Mouse (Mus musculus) testis, postnatal 10 days (tissue): ENCODE data around the gene Lpo.
A peak's percentile ranks its signal among the peaks of the same experiment; 100 is the strongest.

Experiments
- DNase-seq: peaks from one replicate; pipeline ENCODE4 v3.0.0; 2021; ENCODE audit warnings: low spot score

Gene Lpo

DNA sequence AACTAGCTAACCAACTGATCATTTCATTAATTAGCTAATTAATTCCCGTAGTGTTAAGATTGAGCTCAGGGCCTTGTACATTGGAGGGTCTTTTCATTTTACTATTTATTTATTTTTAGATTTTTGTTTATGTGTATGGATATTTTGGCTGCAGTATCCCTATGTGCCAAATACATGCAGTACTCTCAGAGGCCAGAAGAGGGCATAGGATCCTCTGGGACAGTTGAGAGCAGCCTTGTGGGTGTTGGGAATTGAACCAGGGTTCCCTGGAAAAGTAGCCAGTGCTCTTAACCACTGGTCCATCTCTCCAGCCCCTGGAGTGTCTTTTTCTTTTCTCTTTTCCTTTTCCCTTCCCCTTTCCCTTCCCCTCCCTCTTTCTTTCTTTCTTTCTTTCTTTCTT lies 22.6 kb downstream of the Lpo start:
- DNase-seq, result no peak

DNA sequence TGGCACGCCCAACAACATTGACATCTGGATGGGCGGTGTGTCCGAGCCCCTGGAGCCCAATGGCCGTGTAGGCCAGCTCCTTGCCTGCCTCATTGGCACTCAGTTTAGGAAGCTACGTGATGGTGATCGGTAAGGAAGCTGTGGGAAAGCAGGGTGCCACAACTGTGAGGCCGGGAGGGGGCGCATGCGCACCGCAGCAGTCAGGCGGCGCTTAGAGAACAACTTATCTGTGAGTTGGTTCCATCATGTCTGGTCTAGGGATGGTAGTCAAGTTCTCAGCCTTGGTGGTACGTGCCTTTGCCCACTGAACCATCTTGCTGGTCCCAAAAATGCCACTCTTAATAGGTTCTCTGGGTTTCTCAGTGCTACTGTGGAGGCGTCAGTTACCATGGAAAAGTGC lies 25.5 kb downstream of the Lpo start:
- no peak for DNase-seq

DNA sequence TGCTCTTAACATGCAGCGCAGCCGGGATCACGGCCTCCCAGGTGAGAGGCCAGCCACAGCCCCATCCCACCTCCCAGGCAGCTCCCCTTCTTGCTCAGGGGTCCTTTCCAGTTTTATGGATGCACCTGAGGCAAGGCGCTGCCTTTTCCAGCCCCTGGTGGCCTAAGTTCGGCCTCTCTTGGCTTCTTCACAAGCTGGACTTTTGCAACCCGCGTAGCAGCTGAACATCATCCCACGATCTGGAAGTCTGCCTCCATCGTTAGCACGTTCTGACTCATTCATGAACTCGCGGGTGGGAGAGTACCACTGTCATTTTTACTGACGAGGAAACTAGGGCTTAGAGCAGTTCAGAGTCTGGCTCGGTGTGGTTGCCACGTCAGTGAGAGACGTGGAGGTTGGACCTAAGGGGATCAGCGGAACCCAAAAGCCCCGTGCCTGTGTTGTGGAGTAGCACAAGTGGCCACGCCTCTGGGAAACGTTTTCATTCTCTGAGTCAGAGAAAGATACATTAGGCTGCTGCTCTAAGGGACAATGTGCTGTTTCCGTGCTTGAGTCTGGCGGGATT lies 26.3 kb downstream of the Lpo start:
- no peak for DNase-seq

DNA sequence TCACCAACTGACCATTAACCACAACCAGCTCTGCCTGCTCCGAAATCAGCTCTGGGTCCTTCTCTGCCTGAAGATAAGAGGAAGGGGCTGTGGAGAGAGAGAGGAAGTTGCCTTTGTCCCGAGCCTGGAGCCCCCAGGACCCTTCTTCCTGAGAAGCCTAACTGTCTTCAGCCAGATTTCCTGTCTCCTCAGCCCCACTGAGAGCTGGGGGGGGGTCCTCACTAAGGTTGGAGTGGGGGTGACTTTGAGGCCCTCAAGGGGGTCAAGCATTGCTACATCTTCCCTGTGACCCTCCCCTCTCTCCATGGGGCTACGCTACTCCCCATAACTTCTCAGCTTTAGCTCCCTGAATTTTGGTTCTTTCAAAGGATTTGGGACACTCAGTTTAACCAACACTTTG lies 34.6 kb downstream of the Lpo start, which contains the start of gene Mpo:
Mpo (plus strand) TSS at position 122 of the 400 bp plus-strand sequence.
- no peak for DNase-seq

DNA sequence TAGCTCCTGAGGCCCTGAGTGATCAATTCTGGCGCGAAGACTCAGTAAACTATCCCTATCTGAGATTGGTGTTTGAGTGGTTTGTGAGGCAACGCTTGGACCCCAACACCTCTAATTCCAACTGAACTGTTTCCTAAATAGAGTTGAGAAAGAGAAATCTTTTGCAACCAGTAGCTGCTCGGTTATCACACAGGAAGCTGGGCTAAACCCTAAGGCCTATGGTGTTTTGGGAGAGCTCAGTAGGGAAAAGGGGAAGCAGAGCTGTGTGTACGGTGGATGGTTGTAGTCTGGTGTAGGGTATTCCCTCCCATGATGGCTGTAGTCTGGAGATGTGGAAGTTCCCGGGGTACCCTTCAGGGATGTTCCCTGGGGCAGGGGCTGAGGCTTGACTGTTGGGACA lies 38.0 kb downstream of the Lpo start:
- no peak for DNase-seq

DNA sequence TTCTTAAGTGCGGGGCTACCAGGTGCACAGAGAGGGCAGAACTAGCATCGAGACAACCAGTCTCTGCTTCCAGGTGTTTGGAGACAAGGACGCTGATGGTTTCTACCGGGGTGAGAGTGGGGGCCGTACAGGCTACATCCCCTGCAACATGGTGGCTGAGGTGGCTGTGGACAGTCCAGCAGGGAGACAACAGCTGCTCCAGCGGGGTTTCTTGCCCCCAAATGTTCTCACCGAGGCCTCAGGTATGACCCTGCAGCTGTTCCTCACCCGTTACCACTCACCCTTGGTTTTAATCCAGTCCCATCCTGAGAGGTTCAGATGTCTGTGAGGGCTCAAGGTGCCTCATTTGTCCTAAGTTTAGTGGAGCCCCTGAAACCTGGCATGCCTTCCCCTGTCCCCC lies 48.0 kb downstream of the Lpo start:
- DNase-seq, result no peak

DNA sequence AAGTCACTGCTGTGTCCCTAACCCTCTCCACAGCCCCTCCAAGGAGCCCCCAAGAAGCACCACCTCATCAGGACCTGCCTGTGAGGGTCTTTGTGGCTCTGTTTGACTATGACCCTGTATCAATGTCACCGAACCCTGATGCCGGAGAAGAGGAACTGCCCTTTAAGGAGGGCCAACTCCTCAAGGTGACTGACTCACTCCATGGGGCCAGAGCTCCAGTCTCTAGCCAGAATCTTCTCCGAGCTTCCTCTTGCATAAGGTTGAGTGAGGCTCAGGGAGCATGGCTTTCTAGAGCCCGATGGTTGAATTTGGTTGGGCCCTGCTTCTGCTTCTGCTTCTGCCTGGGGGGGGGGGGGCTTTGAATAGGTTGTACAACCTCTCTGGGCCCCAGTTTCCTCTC lies 48.7 kb downstream of the Lpo start:
- no peak for DNase-seq

DNA sequence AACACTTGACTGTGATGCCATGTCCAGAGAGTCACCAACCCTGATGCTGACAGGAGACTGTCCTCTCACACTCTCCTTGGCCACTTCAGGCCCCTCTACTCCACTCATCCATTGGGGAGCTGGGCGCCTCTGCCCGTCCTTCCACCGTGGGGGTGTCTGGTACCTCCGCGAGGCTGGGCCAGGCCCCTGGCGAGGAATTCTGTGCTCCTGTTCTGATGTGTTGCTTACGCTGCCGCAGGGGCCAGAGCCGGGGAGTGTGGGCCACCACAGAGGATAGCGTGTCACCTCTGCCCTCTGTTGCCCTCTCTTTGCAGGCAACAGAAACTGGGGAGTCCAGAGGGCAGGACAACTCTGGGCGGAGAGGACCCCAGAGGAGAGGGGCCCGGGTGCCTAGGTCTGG lies 49.2 kb downstream of the Lpo start:
- no peak for DNase-seq

DNA sequence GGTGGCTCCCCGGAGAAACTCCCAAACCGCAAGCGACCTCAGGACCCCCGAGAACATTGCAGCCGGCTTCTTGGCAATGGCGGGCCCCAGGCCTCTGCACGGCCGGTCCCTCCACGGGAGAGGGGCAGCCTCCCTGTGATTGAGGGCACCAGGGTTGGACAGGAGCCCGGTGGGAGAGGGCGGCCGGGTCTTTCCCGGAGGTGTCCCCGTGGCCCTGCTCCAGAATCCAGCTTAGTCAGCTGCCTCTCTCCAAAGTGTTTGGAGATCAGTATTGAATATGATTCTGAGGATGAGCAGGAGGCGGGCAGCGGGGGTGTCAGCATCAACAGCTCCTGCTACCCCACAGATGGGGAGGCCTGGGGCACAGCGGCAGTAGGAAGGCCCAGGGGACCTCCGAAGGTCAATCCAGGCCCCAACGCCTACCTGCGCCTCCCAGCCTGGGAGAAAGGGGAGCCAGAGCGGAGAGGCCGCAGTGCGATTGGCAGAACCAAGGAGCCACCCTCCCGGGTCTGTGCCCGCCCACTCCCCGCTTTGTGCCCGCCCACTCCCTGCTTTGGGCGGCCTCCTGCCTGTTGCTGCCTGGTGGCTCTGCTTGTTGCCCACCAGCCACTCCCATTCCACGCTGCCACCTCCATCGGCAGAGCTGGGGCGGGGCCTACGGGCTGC lies 49.9 kb downstream of the Lpo start:
- DNase-seq, result peak; percentile 78

DNA sequence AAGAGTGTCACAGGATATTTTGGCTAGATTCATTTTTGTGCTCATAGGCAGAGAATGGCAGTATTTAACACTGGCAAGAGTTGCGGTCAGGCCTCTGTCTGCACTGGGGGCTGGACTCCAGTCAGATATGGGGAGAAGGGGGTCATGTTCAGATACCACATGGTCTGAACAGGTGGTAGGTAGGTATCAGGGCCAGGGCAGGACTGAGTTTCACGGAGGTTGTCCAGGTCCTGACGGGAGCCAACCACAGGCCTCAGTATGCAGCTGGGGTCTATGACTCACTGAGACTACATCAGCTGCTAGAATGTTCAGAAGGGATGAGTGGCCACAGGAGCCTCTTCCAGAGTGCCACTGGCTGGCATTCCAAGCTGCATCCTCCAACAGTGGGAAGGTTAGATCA lies 55.7 kb downstream of the Lpo start:
- DNase-seq, result no peak

DNA sequence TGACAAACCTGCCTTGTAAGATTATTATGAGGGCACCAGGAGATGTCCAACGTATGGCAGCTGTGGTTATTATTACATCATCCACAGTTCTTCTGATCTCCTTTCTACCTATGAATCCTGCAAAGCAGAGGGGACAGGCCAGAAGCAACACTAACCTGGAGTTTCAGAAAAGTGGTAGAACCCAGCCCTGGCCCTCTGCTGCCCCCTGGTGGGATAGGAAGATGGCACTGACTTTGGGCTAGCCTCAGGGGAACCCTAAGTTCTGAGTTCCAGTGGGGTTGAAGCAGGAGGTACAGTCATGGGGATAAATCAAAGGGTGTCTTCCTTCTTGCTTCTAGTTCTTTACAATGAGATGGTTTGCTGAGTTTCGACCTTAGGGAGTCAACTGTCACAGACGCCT lies 57.1 kb downstream of the Lpo start:
- peak; percentile 89 for DNase-seq

DNA sequence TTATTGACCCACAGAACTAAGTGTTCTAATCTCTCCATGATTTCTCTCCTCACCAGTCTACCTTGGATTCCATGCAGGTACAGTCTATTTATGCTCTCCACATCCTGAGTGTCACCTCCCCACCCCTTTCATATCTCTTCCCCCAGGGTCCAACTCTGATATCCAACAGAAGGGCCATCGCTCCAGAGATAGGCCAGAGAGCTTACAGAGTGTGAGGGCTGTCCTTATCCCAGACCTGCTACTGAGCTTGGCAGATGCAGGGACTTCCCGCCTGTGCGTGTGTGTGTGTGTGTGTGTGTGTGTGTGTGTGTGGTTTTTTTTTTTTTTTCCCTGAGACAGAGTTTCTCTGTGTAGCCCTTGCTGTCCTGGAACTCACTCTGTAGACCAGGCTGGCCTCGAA lies 59.3 kb downstream of the Lpo start:
- DNase-seq, result no peak

DNA sequence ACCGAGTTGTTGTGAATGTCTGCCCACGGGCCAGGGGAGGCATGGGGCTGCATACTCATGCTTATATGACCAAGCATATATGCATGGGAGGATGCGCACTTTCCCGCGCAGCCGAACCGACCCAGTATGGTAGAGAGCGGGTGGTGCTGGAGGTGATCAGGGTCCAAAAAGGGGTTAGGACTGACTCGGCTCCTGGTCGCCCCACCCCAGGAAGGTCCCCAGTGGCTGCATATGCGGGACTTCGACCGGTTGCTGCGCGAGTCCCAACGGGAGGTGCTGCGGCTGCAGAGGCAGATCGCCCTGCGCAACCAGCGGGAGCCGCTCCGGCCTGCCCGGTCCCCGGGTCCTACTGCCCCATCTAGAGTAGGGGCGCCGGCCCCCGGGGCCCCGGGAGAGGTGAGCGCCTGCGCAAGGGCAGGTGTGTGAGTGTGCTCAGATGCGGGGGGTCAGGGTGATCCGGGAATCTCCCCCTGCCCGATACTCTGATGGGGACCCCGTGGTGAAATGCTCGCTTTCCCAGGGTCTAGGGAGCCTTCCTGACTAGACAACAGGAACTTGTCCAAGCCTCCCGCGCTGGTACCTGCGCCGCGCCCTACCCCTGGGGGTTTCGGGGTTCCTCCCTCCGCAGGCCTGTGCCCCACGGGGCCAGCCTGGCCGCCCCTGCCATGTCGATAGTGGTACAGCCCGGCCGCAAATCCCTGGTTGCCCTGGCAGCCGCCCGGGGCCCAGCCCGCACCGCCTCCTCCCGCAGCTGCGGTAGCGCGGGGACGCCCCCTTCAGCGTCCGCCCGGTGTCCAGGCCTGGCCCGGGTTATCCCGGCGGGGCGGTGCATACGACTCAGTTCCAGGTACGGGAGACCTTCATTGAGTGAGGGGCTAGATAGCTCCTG lies 63.9 kb downstream of the Lpo start:
- DNase-seq, result no peak

DNA sequence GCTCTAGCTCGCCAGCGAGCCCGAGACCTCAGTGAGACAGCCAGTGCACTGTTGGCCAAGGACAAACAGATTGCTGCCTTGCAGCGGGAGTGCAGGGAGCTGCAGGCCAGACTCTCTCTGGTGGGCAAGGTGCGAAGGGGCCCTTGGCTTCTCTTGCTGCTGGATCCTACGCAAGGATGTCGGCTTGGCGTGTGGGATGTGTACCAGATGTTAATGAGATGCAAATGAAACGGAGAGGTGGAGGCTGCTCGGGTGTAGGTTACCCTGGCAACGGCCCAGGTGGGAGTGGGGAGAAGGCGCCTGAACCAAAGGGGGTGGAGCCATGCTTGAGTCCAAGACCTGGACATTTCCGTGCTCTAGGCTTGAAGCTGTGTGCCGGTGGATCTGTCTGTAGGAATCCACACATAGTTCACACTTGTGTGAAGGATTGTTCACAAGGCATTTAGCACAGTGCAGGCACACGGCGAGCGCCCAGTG lies 64.5 kb downstream of the Lpo start:
- DNase-seq, result peak; percentile 68

DNA sequence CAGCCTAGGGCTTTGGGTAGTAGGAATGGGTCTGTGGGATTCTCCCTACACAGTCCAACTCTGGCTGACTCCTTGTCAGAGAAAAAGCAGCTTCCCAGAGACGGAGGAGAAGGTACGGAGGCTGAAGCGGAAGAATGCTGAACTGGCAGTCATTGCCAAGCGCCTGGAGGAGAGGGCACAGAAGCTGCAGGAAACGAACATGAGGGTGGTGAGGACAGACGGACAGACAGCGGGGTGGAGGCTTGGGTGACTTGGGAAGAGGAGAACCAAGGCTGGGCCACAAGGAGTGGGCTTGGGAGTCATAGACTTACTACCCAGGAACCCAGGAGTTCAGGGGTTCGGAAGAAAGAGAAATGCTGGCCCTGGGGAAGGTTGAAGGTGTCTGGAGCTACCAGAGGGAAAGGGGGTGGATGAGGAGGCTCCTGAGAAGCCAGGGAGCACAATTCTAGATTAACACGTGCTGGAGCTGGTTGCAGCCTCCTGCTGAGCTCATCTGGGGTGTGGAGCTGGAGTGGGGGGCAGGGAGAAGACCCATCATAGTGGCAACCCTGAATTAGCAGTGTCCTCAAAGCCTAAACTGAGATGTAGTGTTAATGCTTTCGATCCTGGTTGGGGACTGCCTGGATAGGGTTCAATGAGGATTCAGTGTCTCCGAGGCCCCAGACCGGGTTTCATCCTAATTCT lies 65.2 kb downstream of the Lpo start:
- DNase-seq, result no peak

DNA sequence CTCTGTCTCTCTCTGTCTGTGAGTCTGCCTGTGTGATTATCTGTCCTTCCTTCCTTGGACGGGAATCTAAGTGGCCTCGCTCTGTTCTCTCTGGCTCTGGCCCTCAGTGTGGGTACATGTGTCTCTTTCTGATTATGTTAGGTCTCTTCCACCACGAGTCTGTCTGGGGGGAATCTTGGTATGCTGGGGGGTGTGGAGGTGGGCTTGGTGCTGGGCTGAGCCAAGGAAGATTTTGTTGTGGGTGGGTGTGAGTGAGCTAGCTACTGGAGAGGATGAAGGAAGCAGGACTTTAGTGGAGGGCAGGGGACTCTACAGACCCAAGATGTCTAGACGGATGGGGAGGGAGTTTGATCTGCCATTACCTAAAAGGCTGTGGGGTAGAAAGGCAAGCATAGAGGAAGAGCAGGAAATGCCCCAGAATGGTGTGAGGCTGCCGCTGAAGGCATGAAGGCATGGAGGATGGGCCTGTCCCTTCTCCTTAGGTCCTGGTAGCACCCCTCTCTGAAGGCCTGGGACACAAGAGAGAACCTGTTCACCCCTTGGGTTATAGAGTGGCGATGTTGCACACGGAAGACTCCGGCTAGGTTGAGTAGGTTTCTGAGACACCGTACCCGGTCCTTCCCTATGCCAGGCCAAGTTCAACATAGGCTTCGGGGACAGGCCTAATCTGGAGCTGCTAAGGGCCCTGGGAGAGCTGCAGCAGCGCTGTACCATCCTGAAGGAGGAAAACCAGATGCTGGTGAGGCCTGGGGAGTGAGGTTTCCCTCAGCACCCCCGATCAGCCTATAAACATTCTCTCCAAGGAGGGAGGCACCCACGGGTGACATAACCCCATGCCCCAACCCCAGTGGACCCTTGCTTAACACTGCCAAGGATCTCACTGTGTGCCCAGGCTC lies 66.0 kb downstream of the Lpo start:
- DNase-seq, result no peak

DNA sequence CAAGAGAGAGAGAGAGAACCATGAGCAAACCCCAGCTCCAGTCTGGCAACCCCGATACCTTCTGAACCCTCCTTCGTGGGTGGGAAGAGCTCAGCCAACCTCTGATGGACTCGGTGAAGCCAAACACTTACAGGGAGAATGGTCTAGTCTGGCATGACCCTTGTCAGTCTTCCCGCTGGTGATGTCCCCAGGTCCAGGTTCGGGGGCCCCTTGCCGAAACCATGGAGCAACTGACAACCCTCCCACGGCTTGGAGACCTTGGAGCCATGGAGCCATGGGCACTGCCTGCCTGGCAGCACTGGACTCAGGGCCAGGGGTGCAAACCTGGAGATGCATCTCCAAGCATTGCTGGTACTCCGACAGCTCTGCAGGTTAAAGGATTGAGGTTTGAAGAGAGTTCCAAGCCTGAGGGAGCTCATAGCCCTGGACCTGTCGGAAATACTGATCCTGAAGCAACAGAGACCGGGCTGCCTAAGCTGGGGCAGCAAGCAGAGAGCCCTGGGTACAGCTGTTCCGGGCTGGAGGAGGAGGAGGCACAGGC lies 66.8 kb downstream of the Lpo start:
- no peak for DNase-seq

DNA sequence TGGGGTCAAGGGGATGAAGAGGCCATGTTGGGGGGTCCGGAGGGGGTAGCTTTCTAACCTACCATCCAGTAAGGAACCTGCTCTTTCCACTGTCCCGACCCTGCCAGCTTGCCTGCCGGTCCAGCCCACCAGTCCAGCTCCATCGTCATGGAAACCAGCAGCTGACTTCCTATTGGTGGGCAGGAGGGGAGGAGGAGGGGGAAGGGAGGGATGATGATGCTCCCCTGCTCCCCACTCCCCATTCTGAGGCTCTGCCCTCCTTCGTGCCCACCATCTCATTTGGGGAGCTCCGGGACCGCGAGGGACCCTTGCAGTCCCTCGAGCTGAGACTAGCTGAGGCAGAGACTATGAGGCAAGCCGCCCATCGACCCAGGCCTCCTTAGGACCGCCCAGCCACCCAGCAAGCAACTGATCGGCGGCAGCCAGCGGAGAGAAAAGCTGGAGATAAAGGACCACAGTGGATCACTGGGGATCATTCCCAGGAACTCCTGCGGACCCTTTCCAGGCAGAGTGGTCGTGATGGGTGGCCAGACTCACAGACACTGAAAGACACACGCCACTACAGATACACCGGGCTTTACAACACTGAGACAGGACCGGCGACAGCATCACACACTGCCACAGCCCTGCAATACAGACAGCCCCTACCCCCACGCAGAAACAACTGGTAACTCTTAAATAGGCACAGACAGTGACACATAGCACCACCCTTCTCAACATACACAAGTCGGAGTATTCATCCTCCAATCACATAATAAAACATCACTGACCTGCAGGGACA lies 67.6 kb downstream of the Lpo start, which contains the start of gene Tspoap1:
Tspoap1 (plus strand) TSS at position 241 of the 781 bp plus-strand sequence.
- no peak for DNase-seq

DNA sequence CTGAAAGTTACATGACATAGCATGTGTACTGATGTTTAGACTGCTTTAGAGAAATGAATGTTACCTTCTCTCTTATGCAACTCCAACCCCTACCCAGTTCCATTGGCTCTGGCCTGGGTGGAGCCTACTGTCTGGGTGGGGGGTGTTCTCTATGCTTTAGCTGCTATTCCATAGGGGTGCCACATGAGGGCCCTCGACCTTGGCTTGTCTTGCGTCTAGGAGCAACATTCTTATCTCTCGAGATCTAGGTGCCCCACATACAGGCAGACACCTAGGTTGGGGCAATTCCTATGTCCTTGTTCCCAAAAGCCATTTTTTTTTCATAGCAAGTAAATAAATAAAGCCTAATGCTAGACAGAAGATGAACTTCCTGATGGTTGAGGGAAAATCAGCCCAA lies 68.5 kb downstream of the Lpo start:
- DNase-seq, result no peak

DNA sequence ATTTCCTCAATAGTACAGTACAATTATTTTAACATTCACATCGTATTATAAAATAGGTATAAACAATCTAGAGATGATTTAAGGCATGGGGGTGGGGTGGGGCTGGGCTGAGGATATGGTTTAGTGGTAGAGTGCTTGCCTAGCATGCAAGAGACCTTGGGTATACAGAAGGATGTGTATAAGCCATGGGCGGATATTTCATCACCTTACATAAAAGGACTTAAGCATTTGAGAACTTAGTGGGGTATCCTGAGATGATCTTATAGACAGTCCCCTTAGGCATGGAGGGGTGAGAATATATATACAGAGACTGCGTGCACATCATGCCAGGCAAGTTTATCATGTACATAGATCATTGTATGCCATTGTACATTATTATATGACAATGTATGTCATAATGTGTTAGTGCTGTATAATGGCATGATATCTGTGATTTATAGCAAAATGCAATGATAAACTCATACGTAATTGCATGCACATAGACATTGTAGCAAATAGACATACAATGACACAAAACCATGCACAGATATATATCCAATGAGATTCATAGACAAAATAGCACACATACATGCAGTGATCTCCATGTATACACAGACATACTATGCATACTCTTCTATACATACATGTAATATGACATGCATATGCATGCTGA lies 69.0 kb downstream of the Lpo start:
- no peak for DNase-seq
